Mouse (Mus musculus) kidney, embryonic 15.5 days (tissue): ENCODE measurements around the gene Cacna2d2. TPM values are rescaled to one million over a fixed set of nuclear protein-coding genes. Genes with fewer than 3 reads are reported as not detected.

Experiments used
- ATAC-seq: fragments of 200-750 bp; cut with Nextera tagmentation; replicated peaks from 2 replicates; pipeline ENCODE4 v1.8.0; 2017; ENCODE audit warnings: moderate TSS enrichment; ENCODE audit not compliant: low FRiP score
- H3K27ac ChIP-seq: fragments of 300-500 bp; sonication (generic); 2 replicates; pipeline ENCODE4 v1.5.1; 2015; ENCODE audit warnings: mild to moderate bottlenecking, inconsistent platforms
- H3K27me3 ChIP-seq: fragments of 300-500 bp; sonication (generic); 2 replicates; pipeline ENCODE4 v1.6.1; 2015; ENCODE audit warnings: inconsistent platforms
- H3K36me3 ChIP-seq: fragments of 300-500 bp; sonication (generic); 2 replicates; pipeline ENCODE4 v1.6.1; 2015; ENCODE audit warnings: inconsistent platforms
- H3K4me1 ChIP-seq: fragments of 300-500 bp; sonication (generic); 2 replicates; pipeline ENCODE4 v1.6.1; 2015; ENCODE audit warnings: inconsistent platforms
- H3K4me2 ChIP-seq: fragments of 300-500 bp; sonication (generic); 2 replicates; pipeline ENCODE4 v1.6.1; 2015; ENCODE audit warnings: moderate library complexity, mild to moderate bottlenecking, inconsistent platforms
- H3K4me3 ChIP-seq: fragments of 300-500 bp; sonication (generic); replicated peaks from 2 replicates; pipeline ENCODE4 v1.5.1; 2015; ENCODE audit warnings: mild to moderate bottlenecking, inconsistent platforms
- H3K9ac ChIP-seq: fragments of 300-500 bp; sonication (generic); 2 replicates; pipeline ENCODE4 v1.6.1; 2015; ENCODE audit warnings: mild to moderate bottlenecking, inconsistent platforms
- H3K9me3 ChIP-seq: fragments of 300-500 bp; sonication (generic); replicated peaks from 2 replicates; pipeline ENCODE4 v1.6.1; 2016; ENCODE audit warnings: inconsistent platforms
- WGBS: fragments of 180-500 bp; shearing (Covaris S2); methylation state at CpG from one replicate; pipeline ENCODE4 v1.1.7; 2015; ENCODE audit warnings: mixed read lengths; 5-methylcytosine and 5-hydroxymethylcytosine counted together
- polyA plus RNA-seq: library from polyadenylated mRNA; unstranded; fragments of >200 nt; fragmentation: Nextera tagmentation; extraction: Ambion mirVana; gene quantifications from 2 replicates; pipeline ENCODE4 v1.2.1, GENCODE M21; 2015

The Cacna2d2 gene
- polyA plus RNA-seq, 1 experiment from 2014 or later: 0.93 TPM

- Histone ChIP-seq H3K9ac (peak overlapping the region; percentile 87), H3K36me3 (peaks cover 30% of the 10 kb centered on the region), H3K4me2 (peak overlapping the region; percentile 78), H3K27me3 (no peaks in the 10 kb centered on the region), H3K4me3 (peak overlapping the region; percentile 81), H3K27ac (peak overlapping the region; percentile 79), H3K4me1 (peaks cover 27% of the 10 kb centered on the region), H3K9me3 (no peaks in the 10 kb centered on the region)
- under 1% methylated on average over 40 of the region's 40 CpGs for WGBS
- no peak; the same call in none of the 2 replicates for ATAC-seq
These were observed 135.2 kb downstream of the Cacna2d2 start for GRCm38 (mm10) chr9:107534408-107535202.

DNA sequence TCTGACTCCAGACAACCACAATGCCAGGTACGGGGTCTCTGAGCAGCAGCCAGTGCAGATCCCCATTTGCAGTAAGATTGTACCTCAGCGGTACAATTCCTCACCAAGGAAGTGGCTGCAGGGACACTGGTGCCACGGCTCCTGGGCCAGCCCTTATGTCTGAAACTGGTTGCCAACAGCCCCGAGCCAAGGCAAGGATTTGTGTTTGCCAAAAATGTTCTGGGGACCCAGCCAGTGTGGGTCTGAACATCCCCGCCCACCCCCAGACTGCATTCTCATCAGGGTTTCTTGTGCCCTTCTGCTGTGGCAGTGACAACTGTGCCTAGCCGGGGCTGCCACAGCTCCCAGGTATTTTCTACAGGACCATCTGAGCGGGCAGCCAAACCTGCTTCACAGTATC, 138.8 kb downstream of the Cacna2d2 start:
- ATAC-seq: no peak
- WGBS: 90% methylated on average over 7 of the region's 7 CpGs
- Histone ChIP-seq H3K27me3 (no peaks in the 10 kb centered on the region), H3K4me1 (peaks cover 55% of the 10 kb centered on the region), H3K27ac (no peak overlapping the region), H3K4me3 (no peak overlapping the region), H3K4me2 (no peak overlapping the region), H3K9ac (no peak overlapping the region), H3K9me3 (no peaks in the 10 kb centered on the region), H3K36me3 (peaks cover 36% of the 10 kb centered on the region)

DNA sequence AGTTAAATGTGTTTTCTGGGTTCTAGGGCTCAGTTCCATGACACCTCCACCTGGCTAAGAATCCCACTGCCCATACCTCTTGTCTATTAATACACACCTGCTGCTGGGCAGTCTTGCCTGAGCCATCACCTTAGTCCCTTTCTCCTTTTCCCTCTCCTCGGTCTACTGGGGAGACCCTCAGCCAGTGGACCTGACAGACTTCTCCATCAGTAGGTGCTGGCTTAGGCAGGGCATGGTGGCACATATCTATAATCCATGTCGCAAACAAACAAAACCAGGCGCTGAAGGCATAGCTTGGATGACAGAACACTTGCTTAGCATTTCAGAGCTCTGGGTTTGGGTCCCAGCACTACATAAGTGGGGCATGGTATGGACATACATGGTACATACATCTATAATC, 139.3 kb downstream of the Cacna2d2 start:
- Histone ChIP-seq H3K36me3 (peaks cover 39% of the 10 kb centered on the region), H3K9ac (no peak overlapping the region), H3K4me1 (peaks cover 52% of the 10 kb centered on the region), H3K27ac (no peak overlapping the region), H3K9me3 (no peaks in the 10 kb centered on the region), H3K4me2 (no peak overlapping the region), H3K4me3 (no peak overlapping the region), H3K27me3 (no peaks in the 10 kb centered on the region)
- WGBS: 96% methylated on average over 3 of the region's 3 CpGs
- ATAC-seq: no peak

DNA sequence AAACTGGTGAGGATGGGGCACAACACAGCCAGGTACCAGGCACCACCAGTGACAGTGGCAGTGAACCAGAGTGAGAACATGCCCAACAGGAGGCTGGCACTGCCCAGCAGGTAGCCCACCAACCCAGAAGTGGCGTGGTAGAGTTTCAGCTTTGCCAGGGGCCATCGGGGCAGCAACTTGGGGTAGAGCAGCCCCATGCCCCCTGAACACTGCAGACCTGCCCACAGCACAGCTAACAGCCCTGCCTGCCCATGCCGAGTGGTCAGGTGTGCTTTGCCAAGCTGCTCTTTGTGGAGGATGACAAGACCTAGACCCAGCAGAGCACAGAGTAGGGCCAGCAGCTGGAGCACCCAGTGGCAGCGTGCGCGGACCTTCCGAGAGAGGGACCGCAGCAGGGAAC, 140.5 kb downstream of the Cacna2d2 start:
- Histone ChIP-seq H3K9me3 (no peaks in the 10 kb centered on the region), H3K9ac (no peak overlapping the region), H3K4me3 (0 out of 2 replicates have a peak overlapping the region, but pooled peaks have one; percentile 1), H3K27me3 (no peaks in the 10 kb centered on the region), H3K4me1 (peaks cover 52% of the 10 kb centered on the region), H3K36me3 (peaks cover 51% of the 10 kb centered on the region), H3K4me2 (0 out of 2 replicates have a peak overlapping the region, but pooled peaks have one; percentile 85), H3K27ac (no peak overlapping the region)
- ATAC-seq: no peak
- WGBS: 93% methylated on average over 8 of the region's 8 CpGs

DNA sequence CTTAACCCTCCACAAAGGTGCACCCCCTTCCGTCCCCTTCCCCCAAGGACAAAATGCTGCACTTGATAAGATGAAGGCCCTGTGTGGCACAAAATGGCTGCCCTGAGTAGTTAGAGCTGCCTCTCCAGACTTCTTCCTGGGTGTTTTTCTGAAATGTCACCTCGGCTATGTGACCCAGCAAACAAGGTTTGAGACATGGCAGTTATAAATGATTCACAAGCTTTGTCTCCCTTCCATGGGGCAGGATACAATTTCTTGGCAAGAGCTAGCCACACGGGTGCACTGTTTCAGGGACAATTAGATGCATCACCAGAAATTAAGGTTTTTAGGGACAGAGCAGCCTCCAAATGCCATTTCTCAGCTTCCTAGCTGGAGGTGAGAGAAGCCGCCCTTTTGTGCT, 141.0 kb downstream of the Cacna2d2 start:
- Histone ChIP-seq H3K4me1 (peaks cover 51% of the 10 kb centered on the region), H3K9me3 (no peaks in the 10 kb centered on the region), H3K27ac (0 out of 2 replicates have a peak overlapping the region, but pooled peaks have one; percentile 81), H3K27me3 (no peaks in the 10 kb centered on the region), H3K9ac (0 out of 2 replicates have a peak overlapping the region, but pooled peaks have one; percentile 69), H3K4me2 (peak overlapping the region; percentile 85), H3K4me3 (0 out of 2 replicates have a peak overlapping the region, but pooled peaks have one; percentile 1), H3K36me3 (peaks cover 56% of the 10 kb centered on the region)
- 52% methylated on average over 4 of the region's 4 CpGs for WGBS
- ATAC-seq: no peak

- Histone ChIP-seq H3K36me3 (peaks cover 57% of the 10 kb centered on the region), H3K9me3 (no peaks in the 10 kb centered on the region), H3K4me1 (peaks cover 46% of the 10 kb centered on the region), H3K4me2 (peak overlapping the region; percentile 85), H3K27ac (peak overlapping the region; percentile 81), H3K4me3 (peak overlapping the region; percentile 84), H3K27me3 (no peaks in the 10 kb centered on the region), H3K9ac (peak overlapping the region; percentile 69; the same call in 1 of the 2 replicates)
- ATAC-seq: no peak
- 23% methylated on average over 10 of the region's 10 CpGs for WGBS
These were observed 141.6 kb downstream of the Cacna2d2 start for GRCm38 (mm10) chr9:107541005-107541404.

DNA sequence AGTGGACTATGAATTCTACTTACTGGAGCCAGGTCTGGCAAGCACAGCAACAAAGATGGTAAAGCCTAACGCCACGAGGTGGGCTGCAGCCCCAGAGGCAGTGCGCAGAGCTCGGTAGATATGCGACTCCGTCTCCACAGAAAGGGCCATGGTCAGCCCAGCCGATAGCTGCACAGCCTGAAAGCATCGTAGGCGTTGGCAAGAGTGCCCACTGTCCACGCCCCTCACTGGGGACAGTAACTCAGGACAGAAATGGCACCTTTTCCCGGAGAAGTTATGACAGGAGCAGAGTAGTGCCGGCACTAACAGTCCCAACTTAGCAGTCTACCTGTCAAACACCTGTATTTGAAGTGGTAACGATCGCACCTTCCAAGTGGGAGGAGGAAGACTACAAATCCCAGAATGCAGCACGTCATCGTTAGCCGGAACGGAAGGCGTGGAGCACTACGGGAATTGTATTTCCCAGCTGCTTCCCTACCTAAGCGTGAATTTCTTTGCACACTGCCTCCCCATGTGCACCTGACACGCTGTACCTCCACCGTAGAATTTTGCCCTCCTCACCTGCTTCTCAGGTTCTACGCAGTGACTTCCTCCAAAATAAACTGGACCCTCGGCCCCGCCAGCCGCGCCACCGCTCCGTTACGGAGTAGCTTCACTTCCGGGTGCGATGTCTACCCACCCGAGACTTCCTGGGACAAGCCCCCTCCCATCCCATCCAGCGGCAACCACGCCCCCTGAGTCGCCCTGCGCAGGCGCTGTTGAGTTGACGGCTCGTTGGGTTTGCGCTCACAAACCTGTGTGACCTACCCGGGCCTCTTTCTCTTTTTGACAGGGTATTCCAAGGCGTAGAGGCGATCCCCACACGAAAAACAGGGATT, 142.3 kb downstream of the Cacna2d2 start, which contains the start of the genes Cyb561d2 and Nprl2:
Gene Cyb561d2 (minus strand): TSS at position 720 of the 878 bp plus-strand sequence.
Gene Nprl2 (plus strand): TSS at position 753 of the 878 bp plus-strand sequence.
- peak within 1 kb of the TSS; percentile 84 for H3K4me3 ChIP-seq
- peak within 1 kb of the TSS; percentile 81 for H3K27ac ChIP-seq
- peaks cover 59% of the 10 kb centered on the region for H3K36me3 ChIP-seq
- WGBS: under 1% methylated on average over 46 of the region's 46 CpGs
- peak within 1 kb of the TSS; percentile 69 for H3K9ac ChIP-seq
- no peaks in the 10 kb centered on the region for H3K27me3 ChIP-seq
- H3K4me2 ChIP-seq: peak within 1 kb of the TSS; percentile 85
- no peaks in the 10 kb centered on the region for H3K9me3 ChIP-seq
- H3K4me1 ChIP-seq: peaks cover 43% of the 10 kb centered on the region
- peak; percentile 85 for ATAC-seq

DNA sequence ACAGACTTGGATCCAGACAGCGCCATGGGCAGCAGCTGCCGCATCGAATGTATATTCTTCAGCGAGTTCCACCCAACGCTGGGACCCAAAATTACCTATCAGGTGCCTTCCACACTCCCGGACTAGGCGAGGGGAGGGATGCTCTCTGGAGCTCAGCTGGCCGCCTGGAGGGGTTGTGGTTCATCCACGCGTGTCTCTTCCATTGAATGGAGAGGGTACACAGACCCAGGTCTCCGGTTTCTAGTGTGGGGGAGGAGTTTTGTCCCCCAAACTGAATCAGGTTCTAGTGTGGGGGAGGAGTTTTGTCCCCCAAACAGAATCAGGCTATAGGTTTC, 142.9 kb downstream of the Cacna2d2 start:
- H3K4me2 ChIP-seq: peak overlapping the region; percentile 85
- peaks cover 53% of the 10 kb centered on the region for H3K36me3 ChIP-seq
- H3K9me3 ChIP-seq: no peaks in the 10 kb centered on the region
- peak overlapping the region; percentile 84 for H3K4me3 ChIP-seq
- peak overlapping the region; percentile 81 for H3K27ac ChIP-seq
- WGBS: under 1% methylated on average over 11 of the region's 11 CpGs
- peaks cover 43% of the 10 kb centered on the region for H3K4me1 ChIP-seq
- no peaks in the 10 kb centered on the region for H3K27me3 ChIP-seq
- peak; percentile 27 for ATAC-seq
- H3K9ac ChIP-seq: peak overlapping the region; percentile 69

GRCm38 (mm10) chr9:107542721-107543120, 143.3 kb downstream of the Cacna2d2 start:
- Histone ChIP-seq H3K9me3 (no peaks in the 10 kb centered on the region), H3K4me1 (peaks cover 46% of the 10 kb centered on the region), H3K27me3 (no peaks in the 10 kb centered on the region), H3K9ac (peak overlapping the region; percentile 69), H3K36me3 (peaks cover 49% of the 10 kb centered on the region), H3K4me2 (peak overlapping the region; percentile 85), H3K27ac (peak overlapping the region; percentile 81), H3K4me3 (peak overlapping the region; percentile 84)
- ATAC-seq: no peak
- WGBS: 23% methylated on average over 8 of the region's 8 CpGs

- 84% methylated on average over 11 of the region's 11 CpGs for WGBS
- peak overlapping the region; percentile 84; the same call in 1 of the 2 replicates for H3K4me3 ChIP-seq
- ATAC-seq: no peak
- H3K4me1 ChIP-seq: peaks cover 46% of the 10 kb centered on the region
- no peaks in the 10 kb centered on the region for H3K27me3 ChIP-seq
- peak overlapping the region; percentile 85 for H3K4me2 ChIP-seq
- peaks cover 43% of the 10 kb centered on the region for H3K36me3 ChIP-seq
- no peaks in the 10 kb centered on the region for H3K9me3 ChIP-seq
- no peak overlapping the region for H3K27ac ChIP-seq
- no peak overlapping the region for H3K9ac ChIP-seq
These were observed 143.9 kb downstream of the Cacna2d2 start for GRCm38 (mm10) chr9:107543299-107543698.

GRCm38 (mm10) chr9:107544196-107544700, 144.8 kb downstream of the Cacna2d2 start:
- Histone ChIP-seq H3K4me2 (no peak overlapping the region), H3K9me3 (no peaks in the 10 kb centered on the region), H3K27me3 (no peaks in the 10 kb centered on the region), H3K36me3 (peaks cover 34% of the 10 kb centered on the region), H3K4me1 (peaks cover 46% of the 10 kb centered on the region), H3K4me3 (no peak overlapping the region), H3K9ac (no peak overlapping the region), H3K27ac (no peak overlapping the region)
- WGBS: 95% methylated on average over 17 of the region's 17 CpGs
- no peak for ATAC-seq
